Mouse (Mus musculus) bone marrow, adult 2 months (tissue): ENCODE results near the gene Arntl2. TPM values are rescaled to one million over a fixed set of nuclear protein-coding genes. Genes with fewer than 3 reads are reported as not detected.

Experiments
- H3K27ac ChIP-seq: fragments of 200-500 bp; 2 replicates; pipeline ENCODE4 v1.5.1; 2012; ENCODE audit warnings: low read depth, mild to moderate bottlenecking, control low read depth, inconsistent platforms, low read length; ENCODE audit not compliant: control insufficient read depth, poor library complexity, insufficient read depth
- H3K4me1 ChIP-seq: fragments of 200-500 bp; 2 replicates; pipeline ENCODE4 v1.6.1; 2011; ENCODE audit warnings: low read length; ENCODE audit not compliant: control insufficient read depth, insufficient read depth
- H3K4me3 ChIP-seq: fragments of 200-500 bp; replicated peaks from 2 replicates; pipeline ENCODE3; 2011; ENCODE audit warnings: mild to moderate bottlenecking, low read depth, low read length, control low read depth; ENCODE audit not compliant: control insufficient read depth
- CTCF ChIP-seq: fragments of 200-500 bp; IDR thresholded peaks from 2 replicates; pipeline ENCODE4 v1.5.1; 2011; ENCODE audit warnings: low read length, control low read depth; ENCODE audit not compliant: control insufficient read depth, insufficient read depth
- POLR2A ChIP-seq: fragments of 200-500 bp; IDR thresholded peaks from 2 replicates; pipeline ENCODE4 v1.6.1; 2011; ENCODE audit warnings: low read depth, mild to moderate bottlenecking, control low read depth, low read length, borderline replicate concordance; ENCODE audit not compliant: control insufficient read depth
- WGBS: fragments of 180-500 bp; shearing (Covaris S2); methylation state at CpG from one replicate; pipeline ENCODE4 v1.1.7; 2018; 5-methylcytosine and 5-hydroxymethylcytosine counted together
- polyA plus RNA-seq: library from polyadenylated mRNA; stranded (reverse); fragments of >200 nt; gene quantifications from 2 replicates; pipeline ENCODE4 v1.2.4, GENCODE M21; 2011; ENCODE audit warnings: low replicate concordance; ENCODE audit not compliant: missing spikeins, insufficient read depth, insufficient read length

The Arntl2 gene
- polyA plus RNA-seq, 1 experiment, result 0.85 TPM

- TF ChIP-seq POLR2A (no peak), CTCF (no peak)
- H3K4me1 ChIP-seq, result peaks cover 2% of the 10 kb centered on the region
- H3K4me3 ChIP-seq, result no peak overlapping the region
- H3K27ac ChIP-seq, result no peak overlapping the region
- 68% methylated on average over 5 of the region's 5 CpGs for WGBS
Measured at GRCm38 (mm10) chr6:146797446-146797845, 1.6 kb downstream of the Arntl2 start.

- H3K4me1 ChIP-seq, result no peaks in the 10 kb centered on the region
- no peak for TF ChIP-seq CTCF
- no peak for TF ChIP-seq POLR2A
- no peak overlapping the region for H3K27ac ChIP-seq
- H3K4me3 ChIP-seq, result no peak overlapping the region
- 83% methylated on average over 6 of the region's 6 CpGs for WGBS
Measured at GRCm38 (mm10) chr6:146809991-146810390, 14.1 kb downstream of the Arntl2 start.

GRCm38 (mm10) chr6:146813007-146813406 lies 17.2 kb downstream of the Arntl2 start:
- H3K4me3 ChIP-seq, result no peak overlapping the region
- no peak overlapping the region for H3K27ac ChIP-seq
- WGBS, result 20% methylated on average over 5 of the region's 5 CpGs
- no peaks in the 10 kb centered on the region for H3K4me1 ChIP-seq
- TF ChIP-seq CTCF, result no peak
- no peak for TF ChIP-seq POLR2A

- Histone ChIP-seq H3K27ac (no peak overlapping the region), H3K4me3 (no peak overlapping the region), H3K4me1 (no peaks in the 10 kb centered on the region)
- TF ChIP-seq CTCF, result no peak
- TF ChIP-seq POLR2A, result no peak
- WGBS, result 86% methylated on average over 29 of the region's 29 CpGs
Measured at GRCm38 (mm10) chr6:146820177-146820965, 24.5 kb downstream of the Arntl2 start.

GRCm38 (mm10) chr6:146821958-146822357 lies 26.1 kb downstream of the Arntl2 start:
- no peak for TF ChIP-seq POLR2A
- no peak for TF ChIP-seq CTCF
- Histone ChIP-seq H3K4me3 (no peak overlapping the region), H3K4me1 (no peaks in the 10 kb centered on the region), H3K27ac (no peak overlapping the region)
- 67% methylated on average over 13 of the region's 13 CpGs for WGBS

GRCm38 (mm10) chr6:146824727-146825486 lies 29.1 kb downstream of the Arntl2 start:
- H3K4me1 ChIP-seq, result no peaks in the 10 kb centered on the region
- no peak overlapping the region for H3K4me3 ChIP-seq
- no peak for TF ChIP-seq POLR2A
- peak; percentile 89 for TF ChIP-seq CTCF
- no peak overlapping the region for H3K27ac ChIP-seq
- 40% methylated on average over 16 of the region's 16 CpGs for WGBS

- WGBS, result 90% methylated on average over 1 of the region's 1 CpGs
Measured at GRCm38 (mm10) chr6:146825487-146825773, 29.6 kb downstream of the Arntl2 start.

GRCm38 (mm10) chr6:146831320-146831719 lies 35.5 kb downstream of the Arntl2 start:
- Histone ChIP-seq H3K4me1 (no peaks in the 10 kb centered on the region), H3K27ac (no peak overlapping the region), H3K4me3 (no peak overlapping the region)
- 79% methylated on average over 12 of the region's 12 CpGs for WGBS
- no peak for TF ChIP-seq CTCF
- TF ChIP-seq POLR2A, result no peak

More at GRCm38 (mm10) chr6:146825487-146825773, 29.6 kb downstream of the Arntl2 start:
- Histone ChIP-seq H3K27ac (no peak overlapping the region), H3K4me1 (no peaks in the 10 kb centered on the region), H3K4me3 (no peak overlapping the region)
- no peak for TF ChIP-seq CTCF
- no peak for TF ChIP-seq POLR2A
